Mouse (Mus musculus) CH12.LX (cell line): ENCODE measurements at regions not wholly inside any gene's neighbourhood (a gene's known extent, or its start where the extent isn't known, plus 50 kb on each side); places are given as distances from the start of the nearest gene placed in this dataset.

Source experiments
- DNase-seq: peaks from one replicate; pipeline ENCODE4 v3.0.0-alpha.2; 2013; ENCODE audit errors: extremely low read depth
- H3K27ac ChIP-seq: 2 replicates; pipeline ENCODE4 v1.5.1; 2012; ENCODE audit warnings: low read depth, mild to moderate bottlenecking, control low read depth, moderate library complexity; ENCODE audit not compliant: insufficient read depth
- H3K27me3 ChIP-seq: replicated peaks from 2 replicates; pipeline ENCODE3; 2012; ENCODE audit warnings: inconsistent platforms
- H3K36me3 ChIP-seq, 2 experiments: replicated peaks in 1 of 2; 2 replicates each; pipeline versions ENCODE3 to v1.6.1; 2012; ENCODE audit warnings: inconsistent platforms in 1 of 2, low read length in 1 of 2, mild to moderate bottlenecking in 1 of 2, mixed read lengths in 1 of 2, moderate library complexity in 1 of 2; ENCODE audit not compliant: control insufficient read depth in 1 of 2, insufficient read depth in 1 of 2
- H3K4me1 ChIP-seq, 2 experiments: 2 replicates each; pipeline ENCODE4 v1.6.1; 2012; ENCODE audit warnings: inconsistent platforms in 1 of 2, moderate library complexity in 1 of 2; ENCODE audit not compliant: insufficient read depth in 2 of 2, control insufficient read depth in 1 of 2
- H3K4me2 ChIP-seq: 2 replicates; pipeline ENCODE4 v1.6.1; 2012; ENCODE audit warnings: low read depth, mild to moderate bottlenecking, control low read depth; ENCODE audit not compliant: poor library complexity, insufficient read depth, severe bottlenecking
- H3K4me3 ChIP-seq, 3 experiments: fragments of 150-350 bp in 1 of 3; sonication (generic) in 1 of 3; replicated peaks in 1 of 3; 2 replicates each; pipeline versions ENCODE3 to v1.5.1; 2011 to 2012; ENCODE audit warnings: low read depth in 2 of 3, low read length in 2 of 3, mild to moderate bottlenecking in 2 of 3, moderate library complexity in 2 of 3, control low read depth in 1 of 3, improper control_type of control experiment in 1 of 3, inconsistent platforms in 1 of 3, mixed read lengths in 1 of 3; ENCODE audit not compliant: poor library complexity in 1 of 3
- H3K79me2 ChIP-seq: replicated peaks from 2 replicates; pipeline ENCODE4 v1.6.1; 2012; ENCODE audit warnings: mild to moderate bottlenecking, moderate library complexity; ENCODE audit not compliant: control insufficient read depth, poor library complexity, insufficient read depth, severe bottlenecking; ENCODE audit errors: extremely low read depth
- H3K9ac ChIP-seq: 2 replicates; pipeline ENCODE4 v1.6.1; 2012; ENCODE audit warnings: low read depth, mild to moderate bottlenecking, control low read depth, moderate library complexity; ENCODE audit not compliant: insufficient read depth
- H3K9me3 ChIP-seq: replicated peaks from 2 replicates; pipeline ENCODE3; 2012; ENCODE audit warnings: low read length, inconsistent platforms, mixed read lengths
- E2F4 ChIP-seq: IDR thresholded peaks from 2 replicates; pipeline ENCODE4 v1.6.1; 2011; ENCODE audit warnings: low read depth, low read length, improper control_type of control experiment; ENCODE audit not compliant: insufficient replicate concordance
- ELF1 ChIP-seq: IDR thresholded peaks from 2 replicates; pipeline ENCODE4 v1.6.1; 2014; ENCODE audit warnings: low read depth, mild to moderate bottlenecking, inconsistent platforms, low read length, improper control_type of control experiment
- ETS1 ChIP-seq: conservative IDR thresholded peaks from 2 replicates; pipeline ENCODE4 v1.6.1; 2012; ENCODE audit warnings: low read depth, mild to moderate bottlenecking, inconsistent platforms, low read length, improper control_type of control experiment, moderate library complexity
- GABPA ChIP-seq: IDR thresholded peaks from 2 replicates; pipeline ENCODE4 v1.6.1; 2012; ENCODE audit warnings: low read depth, low read length, improper control_type of control experiment, inconsistent platforms; ENCODE audit not compliant: insufficient replicate concordance
- HCFC1 ChIP-seq: IDR thresholded peaks from 2 replicates; pipeline ENCODE4 v1.6.1; 2012; ENCODE audit warnings: low read depth, mild to moderate bottlenecking, inconsistent platforms, low read length, improper control_type of control experiment
- JUN ChIP-seq: IDR thresholded peaks from 2 replicates; pipeline ENCODE4 v1.6.1; 2011; ENCODE audit warnings: low read depth, mild to moderate bottlenecking, low read length, improper control_type of control experiment, moderate library complexity; ENCODE audit not compliant: insufficient read depth
- JUND ChIP-seq: conservative IDR thresholded peaks from 2 replicates; pipeline ENCODE4 v1.6.1; 2011; ENCODE audit warnings: low read depth, low read length, improper control_type of control experiment
- MAX ChIP-seq: IDR thresholded peaks from 2 replicates; pipeline ENCODE4 v1.6.1; 2011; ENCODE audit warnings: low read length, improper control_type of control experiment
- MEF2A ChIP-seq: IDR thresholded peaks from 2 replicates; pipeline ENCODE4 v1.6.1; 2014; ENCODE audit warnings: low read depth, mild to moderate bottlenecking, inconsistent platforms, low read length, improper control_type of control experiment, borderline replicate concordance
- MYC ChIP-seq: IDR thresholded peaks from 2 replicates; pipeline ENCODE4 v1.6.1; 2011; ENCODE audit warnings: low read depth, mild to moderate bottlenecking, improper control_type of control experiment, low read length
- NELFE ChIP-seq: IDR thresholded peaks from 2 replicates; pipeline ENCODE4 v1.6.1; 2011; ENCODE audit warnings: low read depth, low read length, improper control_type of control experiment
- RAD21 ChIP-seq: IDR thresholded peaks from 2 replicates; pipeline ENCODE4 v1.6.1; 2011; ENCODE audit warnings: low read depth, mild to moderate bottlenecking, low read length, improper control_type of control experiment, moderate library complexity
- RCOR1 ChIP-seq: conservative IDR thresholded peaks from 2 replicates; pipeline ENCODE4 v1.6.1; 2012; ENCODE audit warnings: low read depth, mild to moderate bottlenecking, inconsistent platforms, low read length, improper control_type of control experiment
- SMC3 ChIP-seq: IDR thresholded peaks from 2 replicates; pipeline ENCODE4 v1.6.1; 2011; ENCODE audit warnings: low read depth, low read length, improper control_type of control experiment
- TCF12 ChIP-seq: IDR thresholded peaks from 2 replicates; pipeline ENCODE4 v1.6.1; 2014; ENCODE audit warnings: low read depth, mild to moderate bottlenecking, inconsistent platforms, low read length, improper control_type of control experiment
- UBTF ChIP-seq: IDR thresholded peaks from 2 replicates; pipeline ENCODE4 v1.6.1; 2012; ENCODE audit warnings: low read depth, mild to moderate bottlenecking, inconsistent platforms, low read length, improper control_type of control experiment, moderate library complexity
- ZC3H11A ChIP-seq: IDR thresholded peaks from 2 replicates; pipeline ENCODE4 v1.6.1; 2012; ENCODE audit warnings: low read depth, mild to moderate bottlenecking, inconsistent platforms, low read length, improper control_type of control experiment
- ZKSCAN1 ChIP-seq: IDR thresholded peaks from 2 replicates; pipeline ENCODE4 v1.6.1; 2012; ENCODE audit warnings: low read depth, inconsistent platforms, low read length, improper control_type of control experiment, borderline replicate concordance
- ZMIZ1 ChIP-seq: IDR thresholded peaks from 2 replicates; pipeline ENCODE4 v1.6.1; 2012; ENCODE audit warnings: low read depth, mild to moderate bottlenecking, inconsistent platforms, low read length, improper control_type of control experiment
- ZNF384 ChIP-seq: IDR thresholded peaks from 2 replicates; pipeline ENCODE4 v1.6.1; 2012; ENCODE audit warnings: low read depth, low read length, improper control_type of control experiment, inconsistent platforms
- dilution Hi-C: fragments of 300-500 bp; cut with MboI; formaldehyde crosslinking; loops from 2 replicates; pipeline ENCODE4 v1.14.3; 2020; ENCODE audit warnings: low sequenced_read_pairs; ENCODE audit not compliant: extremely low pct_unique_long_range_greater_than_20kb, extremely low pct_ligation_motif_present
- in situ Hi-C: fragments of 300-500 bp; cut with MboI; formaldehyde crosslinking; loops from 3 replicates; pipeline ENCODE4 v1.14.3; 2019; ENCODE audit warnings: low sequenced_read_pairs, low pct_ligation_motif_present, low pct_unique_long_range_greater_than_20kb, mixed read lengths

DNA sequence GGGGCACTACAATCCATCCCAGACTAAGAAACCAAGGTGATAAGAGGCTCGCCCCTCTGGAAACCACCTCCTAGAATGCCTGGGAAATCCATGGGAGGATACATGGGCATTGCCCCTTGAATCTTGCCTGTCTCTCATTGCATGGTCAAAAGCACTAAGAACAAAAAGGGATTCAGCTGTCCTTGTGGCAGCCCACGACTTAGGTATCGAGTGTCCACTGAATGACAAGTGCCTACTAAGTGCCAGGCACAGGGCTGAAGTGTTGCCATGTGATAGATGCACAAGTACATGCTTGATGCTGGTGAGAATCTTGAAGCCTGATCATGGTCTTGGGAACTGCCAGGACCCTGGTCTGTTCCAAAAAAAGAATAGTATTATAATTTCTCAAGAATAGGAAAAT is 371.9 kb downstream of the Osr1 start:
- H3K4me2 ChIP-seq = no peak overlapping the region
- H3K9me3 ChIP-seq = no peaks in the 10 kb centered on the region
- H3K27ac ChIP-seq = no peak overlapping the region
- H3K4me3 ChIP-seq = no peak overlapping the region
- no peak overlapping the region for H3K9ac ChIP-seq
- DNase-seq = no peak
- H3K4me1 ChIP-seq = no peaks in the 10 kb centered on the region
- dilution Hi-C loops = no loop called here
- no peaks in the 10 kb centered on the region for H3K27me3 ChIP-seq
- no peaks in the 10 kb centered on the region for H3K36me3 ChIP-seq
- TF ChIP-seq ZC3H11A (no peak), TCF12 (no peak), ZNF384 (no peak), JUN (no peak), ETS1 (no peak), HCFC1 (no peak), ELF1 (no peak), ZMIZ1 (no peak), NELFE (no peak), RAD21 (no peak), RCOR1 (no peak), UBTF (no peak), SMC3 (no peak), GABPA (no peak), MYC (no peak), ZKSCAN1 (no peak), JUND (no peak)
- TF ChIP-seq, all 38 proteins: peak for 0
- H3K79me2 ChIP-seq = no peaks in the 10 kb centered on the region
- in situ Hi-C loops = no loop called here

DNA sequence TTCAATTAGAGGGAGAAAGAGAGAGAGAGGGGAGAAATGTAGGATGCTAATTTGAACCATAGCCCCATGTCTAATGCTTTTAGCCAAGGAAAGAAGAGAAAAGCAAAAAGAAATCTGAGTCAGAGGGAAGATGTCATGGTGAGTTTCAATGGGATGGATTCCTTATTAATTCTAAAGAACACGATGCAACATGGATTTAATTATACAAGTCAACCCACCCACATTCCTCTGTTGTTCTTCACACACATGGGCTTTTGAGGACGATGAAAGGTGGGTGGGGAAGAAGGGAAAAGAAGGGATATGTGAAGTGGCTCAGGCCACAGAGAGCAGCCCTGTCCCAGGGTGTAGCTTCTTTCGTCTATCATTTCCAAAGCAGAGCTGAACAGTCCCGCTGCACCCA is 378.9 kb downstream of the Osr1 start:
- no peak overlapping the region for H3K27ac ChIP-seq
- in situ Hi-C loops (no loop called here), dilution Hi-C loops (no loop called here)
- no peaks in the 10 kb centered on the region for H3K27me3 ChIP-seq
- H3K36me3 ChIP-seq = no peaks in the 10 kb centered on the region
- TF ChIP-seq MYC (no peak), RAD21 (no peak), ZNF384 (no peak), MEF2A (no peak), MAX (no peak), ETS1 (no peak), E2F4 (no peak), ZC3H11A (no peak)
- no peak overlapping the region for H3K4me2 ChIP-seq
- no peaks in the 10 kb centered on the region for H3K79me2 ChIP-seq
- no peaks in the 10 kb centered on the region for H3K9me3 ChIP-seq
- no peak overlapping the region for H3K4me3 ChIP-seq
- H3K9ac ChIP-seq = no peak overlapping the region
- no peaks in the 10 kb centered on the region for H3K4me1 ChIP-seq
- DNase-seq = no peak
